Mouse (Mus musculus): ENCODE measurements around the gene Sh2d3c. TPM values are rescaled to one million over a fixed set of nuclear protein-coding genes. Genes with fewer than 3 reads are reported as not detected.

The Sh2d3c gene
- polyA plus RNA-seq, 1 experiment from 2014 or later = 46.2 TPM

GRCm38 (mm10) chr2:32714117-32714986, 6.5 kb upstream of the Sh2d3c start:
- Histone ChIP-seq H3K27me3 (ENCODE audit: control insufficient read depth, insufficient read depth, low read depth, low read length) (no peaks in the 10 kb centered on the region), H3K9me3 (ENCODE audit: control insufficient read depth, low read length) (no peaks in the 10 kb centered on the region), H3K4me1 (replicated peaks; ENCODE audit: control insufficient read depth, insufficient read depth, low read length) (peaks cover 15% of the 10 kb centered on the region), H3K36me3 (ENCODE audit: control insufficient read depth, insufficient read depth, low read length) (peaks cover 10% of the 10 kb centered on the region), H3K27ac (ENCODE audit: low read length) (peak overlapping the region; percentile 97), H3K9ac (ENCODE audit: low read length) (peak overlapping the region; percentile 62), H3K4me2 (ENCODE audit: low read depth, low read length) (peak overlapping the region; percentile 72; the same call in 1 of the 2 replicates), H3K4me3 (ENCODE audit: low read length) (no peak overlapping the region)
- no peak for ATAC-seq (ENCODE audit: low read depth)
- WGBS = 46% methylated on average over 11 of the region's 11 CpGs

DNA sequence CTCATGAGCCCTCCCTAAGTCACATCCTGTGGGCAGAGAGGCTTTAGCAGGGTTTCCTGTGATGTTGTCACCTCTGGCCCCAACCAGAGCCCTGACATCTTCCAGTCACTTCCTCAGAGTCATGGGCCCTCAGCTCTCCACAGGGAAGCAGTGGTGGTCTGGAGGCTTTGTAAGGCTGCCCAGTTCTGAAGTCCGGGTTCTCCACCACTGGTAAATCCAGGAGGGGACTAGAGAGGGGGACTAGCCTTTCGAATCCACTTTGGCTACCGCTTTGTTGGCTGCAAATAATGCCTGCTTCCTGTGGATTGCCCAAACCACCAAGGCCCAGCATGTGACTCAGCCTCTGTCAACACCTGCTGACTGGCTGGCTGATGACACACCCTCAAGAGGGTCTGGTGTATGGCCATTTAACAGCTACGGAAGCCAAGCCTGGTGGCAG, 5.8 kb upstream of the Sh2d3c start:
- no peaks in the 10 kb centered on the region for H3K9me3 ChIP-seq (ENCODE audit: control insufficient read depth, low read length)
- H3K9ac ChIP-seq (ENCODE audit: low read length) = no peak overlapping the region
- no peaks in the 10 kb centered on the region for H3K27me3 ChIP-seq (ENCODE audit: control insufficient read depth, insufficient read depth, low read depth, low read length)
- peaks cover 15% of the 10 kb centered on the region for H3K4me1 ChIP-seq (replicated peaks; ENCODE audit: control insufficient read depth, insufficient read depth, low read length)
- no peak overlapping the region for H3K4me2 ChIP-seq (ENCODE audit: low read depth, low read length)
- ATAC-seq (ENCODE audit: low read depth) = no peak
- H3K27ac ChIP-seq (ENCODE audit: low read length) = peak overlapping the region; percentile 62
- 47% methylated on average over 4 of the region's 4 CpGs for WGBS
- no peak overlapping the region for H3K4me3 ChIP-seq (ENCODE audit: low read length)
- H3K36me3 ChIP-seq (ENCODE audit: control insufficient read depth, insufficient read depth, low read length) = peaks cover 3% of the 10 kb centered on the region

DNA sequence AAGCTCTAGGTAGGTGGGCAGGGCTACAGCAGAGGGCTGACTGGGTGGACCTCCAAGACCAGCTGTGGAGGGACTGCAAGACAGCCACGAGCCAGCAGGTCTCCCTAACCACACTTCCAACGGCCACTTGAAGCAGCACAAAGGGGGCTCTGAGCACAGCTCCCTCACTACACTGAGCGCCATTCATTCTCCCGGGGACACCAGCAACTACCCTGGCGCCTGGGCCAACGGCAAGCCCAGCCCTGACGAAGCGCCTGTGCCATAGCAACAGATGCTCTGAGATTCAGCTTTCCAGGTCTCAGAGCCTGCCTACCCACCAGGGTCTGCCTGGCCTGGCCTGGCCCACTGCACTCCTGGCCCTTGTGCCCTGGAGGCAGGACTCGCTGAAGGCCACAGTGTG, 2.1 kb upstream of the Sh2d3c start:
- WGBS = 33% methylated on average over 9 of the region's 9 CpGs
- H3K4me2 ChIP-seq (ENCODE audit: low read depth, low read length) = no peak overlapping the region
- H3K27me3 ChIP-seq (ENCODE audit: control insufficient read depth, insufficient read depth, low read depth, low read length) = no peaks in the 10 kb centered on the region
- no peak overlapping the region for H3K27ac ChIP-seq (ENCODE audit: low read length)
- H3K4me1 ChIP-seq (replicated peaks; ENCODE audit: control insufficient read depth, insufficient read depth, low read length) = peaks cover 16% of the 10 kb centered on the region
- no peaks in the 10 kb centered on the region for H3K9me3 ChIP-seq (ENCODE audit: control insufficient read depth, low read length)
- no peak for ATAC-seq (ENCODE audit: low read depth)
- no peak overlapping the region for H3K4me3 ChIP-seq (ENCODE audit: low read length)
- peak overlapping the region; percentile 43 for H3K9ac ChIP-seq (ENCODE audit: low read length)
- H3K36me3 ChIP-seq (ENCODE audit: control insufficient read depth, insufficient read depth, low read length) = no peaks in the 10 kb centered on the region

DNA sequence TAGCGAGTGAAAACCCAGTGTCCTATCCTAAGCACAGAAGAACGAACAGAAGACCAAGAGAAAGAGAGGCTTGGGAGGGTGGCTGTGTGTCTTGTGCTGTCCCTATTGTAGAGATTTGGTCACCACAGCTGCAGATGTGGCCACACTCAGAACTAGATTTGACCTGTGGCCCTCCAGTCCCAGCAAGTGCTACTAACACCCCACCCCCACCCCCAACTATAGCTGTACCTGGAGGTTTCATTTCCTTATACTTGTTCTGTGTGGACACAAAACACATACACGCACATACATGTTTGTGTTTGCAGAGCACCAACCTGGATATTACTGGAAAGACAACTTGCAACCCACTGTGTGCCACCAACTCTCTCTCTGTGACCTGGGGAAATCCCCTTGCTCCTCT, 802 bp upstream of the Sh2d3c start:
- WGBS = 81% methylated on average over 3 of the region's 3 CpGs
- H3K4me1 ChIP-seq (replicated peaks; ENCODE audit: control insufficient read depth, insufficient read depth, low read length) = peaks cover 14% of the 10 kb centered on the region
- H3K9me3 ChIP-seq (ENCODE audit: control insufficient read depth, low read length) = no peaks in the 10 kb centered on the region
- ATAC-seq (ENCODE audit: low read depth) = no peak
- H3K36me3 ChIP-seq (ENCODE audit: control insufficient read depth, insufficient read depth, low read length) = no peaks in the 10 kb centered on the region
- H3K4me3 ChIP-seq (ENCODE audit: low read length) = no peak overlapping the region
- no peak overlapping the region for H3K27ac ChIP-seq (ENCODE audit: low read length)
- H3K27me3 ChIP-seq (ENCODE audit: control insufficient read depth, insufficient read depth, low read depth, low read length) = no peaks in the 10 kb centered on the region
- H3K9ac ChIP-seq (ENCODE audit: low read length) = no peak overlapping the region
- H3K4me2 ChIP-seq (ENCODE audit: low read depth, low read length) = no peak overlapping the region

- Histone ChIP-seq H3K4me3 (ENCODE audit: low read length) (peak overlapping the region; percentile 38), H3K4me2 (ENCODE audit: low read depth, low read length) (peak overlapping the region; percentile 39), H3K27me3 (ENCODE audit: control insufficient read depth, insufficient read depth, low read depth, low read length) (no peaks in the 10 kb centered on the region), H3K36me3 (ENCODE audit: control insufficient read depth, insufficient read depth, low read length) (no peaks in the 10 kb centered on the region), H3K9me3 (ENCODE audit: control insufficient read depth, low read length) (no peaks in the 10 kb centered on the region), H3K27ac (ENCODE audit: low read length) (no peak overlapping the region), H3K9ac (ENCODE audit: low read length) (peak overlapping the region; percentile 52), H3K4me1 (replicated peaks; ENCODE audit: control insufficient read depth, insufficient read depth, low read length) (peaks cover 15% of the 10 kb centered on the region)
- ATAC-seq (ENCODE audit: low read depth) = no peak
- 37% methylated on average over 6 of the region's 6 CpGs for WGBS
These were observed 1.2 kb downstream of the Sh2d3c start for GRCm38 (mm10) chr2:32722046-32722445.

DNA sequence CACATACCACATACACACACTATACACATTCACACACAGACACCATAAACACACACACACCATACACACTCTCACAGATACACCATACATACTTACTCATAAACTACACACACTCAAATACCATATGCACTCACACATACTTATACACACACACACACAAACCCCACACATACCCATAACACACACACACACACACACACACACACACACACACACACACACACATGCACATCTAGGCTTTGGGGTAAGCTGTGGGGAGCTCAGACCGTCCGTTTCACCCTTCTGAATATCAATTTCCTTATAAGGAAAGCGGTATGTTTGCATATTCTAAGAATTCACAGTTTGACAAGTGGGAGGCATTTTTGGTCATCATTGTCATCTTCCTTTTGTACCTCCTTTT, 1.7 kb downstream of the Sh2d3c start:
- no peaks in the 10 kb centered on the region for H3K27me3 ChIP-seq (ENCODE audit: control insufficient read depth, insufficient read depth, low read depth, low read length)
- no peak overlapping the region for H3K9ac ChIP-seq (ENCODE audit: low read length)
- no peaks in the 10 kb centered on the region for H3K36me3 ChIP-seq (ENCODE audit: control insufficient read depth, insufficient read depth, low read length)

GRCm38 (mm10) chr2:32724149-32724548, 3.3 kb downstream of the Sh2d3c start:
- 79% methylated on average over 4 of the region's 4 CpGs for WGBS
- ATAC-seq (ENCODE audit: low read depth) = no peak
- Histone ChIP-seq H3K27ac (ENCODE audit: low read length) (no peak overlapping the region), H3K9me3 (ENCODE audit: control insufficient read depth, low read length) (no peaks in the 10 kb centered on the region), H3K4me1 (replicated peaks; ENCODE audit: control insufficient read depth, insufficient read depth, low read length) (peaks cover 15% of the 10 kb centered on the region), H3K36me3 (ENCODE audit: control insufficient read depth, insufficient read depth, low read length) (no peaks in the 10 kb centered on the region), H3K4me2 (ENCODE audit: low read depth, low read length) (no peak overlapping the region), H3K4me3 (ENCODE audit: low read length) (no peak overlapping the region), H3K27me3 (ENCODE audit: control insufficient read depth, insufficient read depth, low read depth, low read length) (no peaks in the 10 kb centered on the region), H3K9ac (ENCODE audit: low read length) (no peak overlapping the region)

More for the DNA sequence above, 1.7 kb downstream of the Sh2d3c start:
- H3K4me3 ChIP-seq (ENCODE audit: low read length) = peak overlapping the region; percentile 38
- H3K4me1 ChIP-seq (replicated peaks; ENCODE audit: control insufficient read depth, insufficient read depth, low read length) = peaks cover 15% of the 10 kb centered on the region
- H3K4me2 ChIP-seq (ENCODE audit: low read depth, low read length) = peak overlapping the region; percentile 39; the same call in 1 of the 2 replicates
- ATAC-seq (ENCODE audit: low read depth) = no peak
- H3K9me3 ChIP-seq (ENCODE audit: control insufficient read depth, low read length) = no peaks in the 10 kb centered on the region
- H3K27ac ChIP-seq (ENCODE audit: low read length) = no peak overlapping the region
- 38% methylated on average over 3 of the region's 3 CpGs for WGBS

DNA sequence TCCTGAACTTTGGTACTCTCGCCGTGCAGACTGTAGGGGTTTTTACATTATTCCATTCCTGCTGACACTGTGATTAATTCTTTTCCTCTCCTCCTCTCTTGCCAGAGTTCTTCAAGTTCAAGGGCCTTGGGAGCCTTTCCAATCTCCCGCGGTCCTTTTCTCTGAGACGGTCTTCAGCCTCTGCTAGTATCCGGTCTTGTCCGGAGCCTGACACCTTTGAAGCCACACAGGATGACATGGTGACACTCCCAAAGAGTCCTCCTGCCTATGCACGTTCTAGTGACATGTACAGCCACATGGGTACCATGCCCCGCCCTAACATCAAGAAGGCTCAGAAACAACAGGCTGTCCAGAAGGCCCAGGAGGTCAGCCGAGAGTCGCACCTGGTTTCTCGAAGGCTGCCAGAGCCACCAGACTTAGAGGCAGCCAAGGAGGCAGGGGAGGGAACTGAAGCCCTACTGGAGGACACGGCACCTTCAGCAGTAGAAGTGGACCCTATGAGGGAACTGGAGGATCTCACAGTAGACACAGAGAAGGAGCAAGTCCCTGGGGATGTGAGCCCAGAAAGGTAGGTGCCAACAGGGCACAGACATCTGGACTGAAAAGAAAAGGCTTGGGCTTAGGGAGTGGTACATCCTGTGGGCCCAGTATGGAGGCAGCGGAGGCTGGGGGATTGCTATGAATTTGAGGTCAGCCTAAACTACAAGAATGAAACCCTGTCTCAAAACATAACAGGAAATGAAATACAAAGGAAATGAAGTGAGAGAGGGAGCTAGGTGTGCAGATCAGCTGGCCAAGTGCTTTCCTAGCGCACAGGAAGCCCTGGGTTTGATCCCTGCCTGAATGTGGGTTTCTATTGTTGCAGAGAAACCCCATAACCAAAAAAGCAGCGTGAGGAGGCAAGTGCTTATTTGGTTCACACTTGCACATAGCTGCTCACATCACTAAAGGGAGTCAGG, 4.3 kb downstream of the Sh2d3c start:
- H3K4me2 ChIP-seq (ENCODE audit: low read depth, low read length) = no peak overlapping the region
- H3K4me1 ChIP-seq (replicated peaks; ENCODE audit: control insufficient read depth, insufficient read depth, low read length) = peaks cover 16% of the 10 kb centered on the region
- H3K27me3 ChIP-seq (ENCODE audit: control insufficient read depth, insufficient read depth, low read depth, low read length) = no peaks in the 10 kb centered on the region
- no peak overlapping the region for H3K4me3 ChIP-seq (ENCODE audit: low read length)
- H3K27ac ChIP-seq (ENCODE audit: low read length) = peak overlapping the region; percentile 54
- ATAC-seq (ENCODE audit: low read depth) = no peak
- 57% methylated on average over 16 of the region's 16 CpGs for WGBS
- H3K9ac ChIP-seq (ENCODE audit: low read length) = no peak overlapping the region
- no peaks in the 10 kb centered on the region for H3K9me3 ChIP-seq (ENCODE audit: control insufficient read depth, low read length)
- no peaks in the 10 kb centered on the region for H3K36me3 ChIP-seq (ENCODE audit: control insufficient read depth, insufficient read depth, low read length)

GRCm38 (mm10) chr2:32727435-32727834, 6.6 kb downstream of the Sh2d3c start:
- peak; percentile 98 for ATAC-seq (ENCODE audit: low read depth)
- no peaks in the 10 kb centered on the region for H3K9me3 ChIP-seq (ENCODE audit: control insufficient read depth, low read length)
- peak overlapping the region; percentile 57 for H3K4me2 ChIP-seq (ENCODE audit: low read depth, low read length)
- peaks cover 16% of the 10 kb centered on the region for H3K4me1 ChIP-seq (replicated peaks; ENCODE audit: control insufficient read depth, insufficient read depth, low read length)
- H3K4me3 ChIP-seq (ENCODE audit: low read length) = peak overlapping the region; percentile 50
- H3K27me3 ChIP-seq (ENCODE audit: control insufficient read depth, insufficient read depth, low read depth, low read length) = no peaks in the 10 kb centered on the region
- 1% methylated on average over 16 of the region's 16 CpGs for WGBS
- peak overlapping the region; percentile 63 for H3K9ac ChIP-seq (ENCODE audit: low read length)
- H3K36me3 ChIP-seq (ENCODE audit: control insufficient read depth, insufficient read depth, low read length) = no peaks in the 10 kb centered on the region
- no peak overlapping the region; the same call in 1 of the 2 replicates for H3K27ac ChIP-seq (ENCODE audit: low read length)

Data from lung, embryonic 16.5 days (tissue).